Mouse (Mus musculus) adrenal gland, postnatal 14 days (tissue): ENCODE measurements around the gene Iqcf3. TPM values are rescaled to one million over a fixed set of nuclear protein-coding genes. Genes with fewer than 3 reads are reported as not detected.

Source experiments
- DNase-seq: peaks from one replicate; pipeline ENCODE4 v3.0.0; 2021; ENCODE audit warnings: mixed read lengths
- total RNA-seq: library from RNA; stranded (reverse); gene quantifications from 2 replicates; pipeline ENCODE4 v1.2.3, GENCODE M21; 2021

Gene Iqcf3
- total RNA-seq, 1 experiment from 2014 or later = not detected

GRCm38 (mm10) chr9:106470991-106471750 lies 90.3 kb downstream of the Iqcf3 start:
- DNase-seq = peak; percentile 12

GRCm38 (mm10) chr9:106469776-106470175 lies 91.7 kb downstream of the Iqcf3 start:
- peak; percentile 3 for DNase-seq

GRCm38 (mm10) chr9:106469317-106469716 lies 92.1 kb downstream of the Iqcf3 start:
- no peak for DNase-seq

- no peak for DNase-seq
Observed at GRCm38 (mm10) chr9:106467746-106468145, 93.7 kb downstream of the Iqcf3 start.

- no peak for DNase-seq
Observed at GRCm38 (mm10) chr9:106466721-106467120, 94.7 kb downstream of the Iqcf3 start.

GRCm38 (mm10) chr9:106465571-106466200 lies 95.7 kb downstream of the Iqcf3 start, which contains the start of gene Gpr62:
Gene Gpr62 (minus strand): TSS chr9:106465938.
- DNase-seq = peak; percentile 45

GRCm38 (mm10) chr9:106464751-106465541 lies 96.5 kb downstream of the Iqcf3 start:
- DNase-seq = peak; percentile 78

- no peak for DNase-seq
Observed at GRCm38 (mm10) chr9:106463122-106464063, 98.0 kb downstream of the Iqcf3 start.

GRCm38 (mm10) chr9:106462430-106462800 lies 99.0 kb downstream of the Iqcf3 start:
- DNase-seq = no peak

- no peak for DNase-seq
Observed at GRCm38 (mm10) chr9:106461641-106462429, 99.6 kb downstream of the Iqcf3 start.

- no peak for DNase-seq
Observed at GRCm38 (mm10) chr9:106461026-106461415, 100.4 kb downstream of the Iqcf3 start.

- DNase-seq = no peak
Observed at GRCm38 (mm10) chr9:106460401-106461025, 100.9 kb downstream of the Iqcf3 start.

- no peak for DNase-seq
Observed at GRCm38 (mm10) chr9:106459946-106460345, 101.5 kb downstream of the Iqcf3 start.

GRCm38 (mm10) chr9:106457920-106458319 lies 103.5 kb downstream of the Iqcf3 start:
- DNase-seq = no peak

GRCm38 (mm10) chr9:106457163-106457559 lies 104.3 kb downstream of the Iqcf3 start:
- no peak for DNase-seq

GRCm38 (mm10) chr9:106456325-106457162 lies 104.9 kb downstream of the Iqcf3 start:
- DNase-seq = no peak

- no peak for DNase-seq
Observed at GRCm38 (mm10) chr9:106454888-106455681, 106.3 kb downstream of the Iqcf3 start.

GRCm38 (mm10) chr9:106454071-106454761 lies 107.2 kb downstream of the Iqcf3 start:
- no peak for DNase-seq
